Mouse (Mus musculus): ENCODE results near the gene Cdh3. TPM values are rescaled to one million over a fixed set of nuclear protein-coding genes. Genes with fewer than 3 reads are reported as not detected.
A peak's percentile ranks its signal among the peaks of the same experiment; 100 is the strongest.

Gene Cdh3
- polyA plus RNA-seq, 1 experiment from 2014 or later, result 8.1 TPM

DNA sequence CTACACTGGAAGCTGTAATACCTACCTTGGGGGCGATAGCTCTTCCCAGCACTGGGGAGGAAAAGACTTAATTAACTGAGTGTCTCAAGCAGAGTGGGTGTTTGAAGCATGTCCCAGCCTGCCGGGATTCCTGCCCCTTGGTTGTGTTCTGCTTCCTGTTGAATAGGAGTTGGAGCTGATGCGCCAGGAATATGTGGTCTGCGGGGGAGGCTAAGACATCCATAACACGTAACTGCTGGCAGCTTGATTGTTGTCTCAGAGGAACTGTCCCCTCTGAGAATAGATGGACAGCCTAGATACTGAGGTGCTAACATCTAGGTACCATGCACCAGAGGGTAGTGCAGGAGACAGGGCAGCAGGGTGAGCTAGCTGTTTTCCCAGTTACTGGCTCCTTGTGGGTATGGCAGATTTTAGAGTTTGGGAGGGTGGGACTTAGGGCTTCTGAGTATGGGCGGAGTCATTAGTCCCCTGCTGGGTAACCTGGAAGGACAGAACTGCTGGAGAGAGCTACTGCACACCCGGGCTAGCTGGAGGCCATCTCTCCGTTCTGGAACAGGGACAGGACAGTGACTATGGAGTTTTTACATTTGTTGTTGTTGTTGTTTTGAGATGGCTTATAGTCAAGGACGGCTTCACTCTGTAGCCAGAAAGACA lies 18.0 kb downstream of the Cdh3 start:
- WGBS, result 73% methylated on average over 9 of the region's 9 CpGs
- Histone ChIP-seq H3K9me3 (ENCODE audit: control insufficient read depth, low read length) (no peaks in the 10 kb centered on the region), H3K9ac (ENCODE audit: low read length) (no peak overlapping the region), H3K4me1 (replicated peaks; ENCODE audit: control insufficient read depth, insufficient read depth) (no peaks in the 10 kb centered on the region), H3K4me2 (replicated peaks; ENCODE audit: low read depth) (no peak overlapping the region), H3K36me3 (ENCODE audit: control insufficient read depth, insufficient read depth, low read length) (no peaks in the 10 kb centered on the region), H3K27me3 (ENCODE audit: control insufficient read depth, insufficient read depth, low read length) (no peaks in the 10 kb centered on the region), H3K27ac (replicated peaks) (no peak overlapping the region), H3K4me3 (ENCODE audit: low read depth, low read length) (no peak overlapping the region)
- no peak for TF ChIP-seq EP300 (optimal IDR thresholded peaks at IDR 0.05)
- no peak for TF ChIP-seq CTCF (IDR thresholded peaks at IDR 0.05; ENCODE audit: low read depth)
- DNase-seq (ENCODE audit: low spot score), result no peak
- no peak for ATAC-seq (ENCODE audit: low FRiP score, low TSS enrichment)

DNA sequence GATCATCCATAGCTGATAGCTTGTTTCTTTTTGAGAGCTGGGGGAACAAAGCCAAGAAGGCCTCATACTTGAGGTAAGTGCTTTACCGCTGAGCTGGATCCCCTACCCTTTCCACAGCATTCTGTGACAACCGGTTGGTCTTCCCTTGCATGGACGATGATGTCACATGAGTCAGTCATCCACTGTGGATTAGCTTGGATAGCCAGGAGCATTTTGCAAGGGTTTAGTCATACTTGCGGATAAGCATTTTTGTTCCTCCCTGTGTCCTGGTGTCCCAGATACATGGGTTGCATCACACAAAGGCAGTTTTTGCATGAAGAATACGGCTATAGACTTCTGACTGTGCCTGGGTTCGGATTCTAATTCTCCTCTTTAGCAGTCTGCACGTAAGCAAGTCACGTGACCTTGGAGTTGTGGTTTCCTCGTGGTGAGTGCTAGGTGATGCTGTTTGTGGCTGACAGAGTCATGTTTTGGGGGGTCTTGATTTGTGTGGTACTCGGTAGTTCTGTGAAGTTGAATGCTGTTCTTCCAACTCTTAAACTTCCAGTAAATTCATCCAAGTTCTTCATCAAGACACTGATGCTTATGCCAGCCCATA lies 19.3 kb downstream of the Cdh3 start:
- Histone ChIP-seq H3K27ac (replicated peaks) (no peak overlapping the region), H3K4me3 (ENCODE audit: low read depth, low read length) (no peak overlapping the region), H3K4me2 (replicated peaks; ENCODE audit: low read depth) (no peak overlapping the region), H3K27me3 (ENCODE audit: control insufficient read depth, insufficient read depth, low read length) (no peaks in the 10 kb centered on the region), H3K36me3 (ENCODE audit: control insufficient read depth, insufficient read depth, low read length) (no peaks in the 10 kb centered on the region), H3K9ac (ENCODE audit: low read length) (no peak overlapping the region), H3K4me1 (replicated peaks; ENCODE audit: control insufficient read depth, insufficient read depth) (no peaks in the 10 kb centered on the region), H3K9me3 (ENCODE audit: control insufficient read depth, low read length) (no peaks in the 10 kb centered on the region)
- WGBS, result 87% methylated on average over 10 of the region's 10 CpGs
- TF ChIP-seq EP300 (optimal IDR thresholded peaks at IDR 0.05), result no peak
- no peak for TF ChIP-seq CTCF (IDR thresholded peaks at IDR 0.05; ENCODE audit: low read depth)
- DNase-seq (ENCODE audit: low spot score) (no peak), ATAC-seq (ENCODE audit: low FRiP score, low TSS enrichment) (peak; percentile 24; the same call in 1 of the 2 replicates)

DNA sequence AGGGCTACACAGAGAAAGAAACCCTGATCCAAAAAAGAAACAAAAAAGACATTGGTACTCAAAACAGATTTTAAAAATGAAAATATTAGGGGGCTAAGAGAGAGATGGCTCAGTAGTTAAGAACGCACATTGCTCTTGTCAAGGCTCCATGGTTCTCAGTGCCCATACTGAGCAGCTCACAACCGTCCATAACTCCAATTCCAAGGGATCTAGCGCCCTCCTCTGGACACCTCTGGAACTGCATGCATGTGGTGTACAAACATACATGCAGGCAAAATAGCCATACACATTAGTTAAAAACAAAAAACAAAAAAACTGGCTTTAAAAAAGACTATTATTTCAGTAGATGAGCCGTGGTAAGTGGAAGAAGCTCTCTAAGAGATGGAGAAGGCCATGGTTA lies 19.9 kb downstream of the Cdh3 start:
- no peak for ATAC-seq (ENCODE audit: low FRiP score, low TSS enrichment)
- peak; percentile 33 for DNase-seq (ENCODE audit: low spot score)
- WGBS, result 78% methylated on average over 4 of the region's 4 CpGs

DNA sequence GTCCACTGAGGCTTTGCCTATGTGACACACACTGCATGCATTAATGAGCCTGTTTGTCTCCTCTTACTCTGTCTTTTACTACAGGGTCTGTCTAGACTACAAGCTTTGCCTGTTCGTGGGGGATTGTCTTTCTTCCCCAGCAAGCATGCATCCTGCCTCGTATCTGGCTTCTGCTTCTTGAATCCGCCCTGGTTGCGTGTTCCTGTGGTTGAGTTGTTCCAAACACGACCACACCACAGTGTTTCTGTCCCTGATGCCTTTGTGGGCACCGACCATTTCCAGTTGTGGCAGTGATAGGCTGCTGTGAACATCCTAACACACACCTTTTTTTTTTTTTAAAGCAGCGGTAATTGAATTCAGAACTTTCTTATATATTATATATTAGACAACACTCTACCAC lies 23.0 kb downstream of the Cdh3 start:
- peaks cover 6% of the 10 kb centered on the region; the same call in 1 of the 2 replicates for H3K36me3 ChIP-seq (ENCODE audit: control insufficient read depth, insufficient read depth, low read length)
- no peak overlapping the region for H3K4me3 ChIP-seq (ENCODE audit: low read depth, low read length)
- no peak overlapping the region for H3K27ac ChIP-seq (replicated peaks)
- 79% methylated on average over 7 of the region's 7 CpGs for WGBS
- no peaks in the 10 kb centered on the region for H3K9me3 ChIP-seq (ENCODE audit: control insufficient read depth, low read length)
- H3K4me1 ChIP-seq (replicated peaks; ENCODE audit: control insufficient read depth, insufficient read depth), result no peaks in the 10 kb centered on the region
- H3K9ac ChIP-seq (ENCODE audit: low read length), result no peak overlapping the region
- DNase-seq (ENCODE audit: low spot score), result no peak
- TF ChIP-seq CTCF (IDR thresholded peaks at IDR 0.05; ENCODE audit: low read depth) (no peak), EP300 (optimal IDR thresholded peaks at IDR 0.05) (no peak)
- no peak overlapping the region for H3K4me2 ChIP-seq (replicated peaks; ENCODE audit: low read depth)
- ATAC-seq (ENCODE audit: low FRiP score, low TSS enrichment), result no peak
- H3K27me3 ChIP-seq (ENCODE audit: control insufficient read depth, insufficient read depth, low read length), result no peaks in the 10 kb centered on the region

More for the DNA sequence above, 19.9 kb downstream of the Cdh3 start:
- H3K9ac ChIP-seq (ENCODE audit: low read length), result no peak overlapping the region
- TF ChIP-seq CTCF (IDR thresholded peaks at IDR 0.05; ENCODE audit: low read depth) (peak; percentile 75), EP300 (optimal IDR thresholded peaks at IDR 0.05) (no peak)
- no peaks in the 10 kb centered on the region for H3K27me3 ChIP-seq (ENCODE audit: control insufficient read depth, insufficient read depth, low read length)
- H3K4me2 ChIP-seq (replicated peaks; ENCODE audit: low read depth), result no peak overlapping the region
- H3K4me1 ChIP-seq (replicated peaks; ENCODE audit: control insufficient read depth, insufficient read depth), result no peaks in the 10 kb centered on the region
- no peak overlapping the region for H3K27ac ChIP-seq (replicated peaks)
- H3K4me3 ChIP-seq (ENCODE audit: low read depth, low read length), result no peak overlapping the region
- H3K9me3 ChIP-seq (ENCODE audit: control insufficient read depth, low read length), result no peaks in the 10 kb centered on the region
- no peaks in the 10 kb centered on the region for H3K36me3 ChIP-seq (ENCODE audit: control insufficient read depth, insufficient read depth, low read length)

DNA sequence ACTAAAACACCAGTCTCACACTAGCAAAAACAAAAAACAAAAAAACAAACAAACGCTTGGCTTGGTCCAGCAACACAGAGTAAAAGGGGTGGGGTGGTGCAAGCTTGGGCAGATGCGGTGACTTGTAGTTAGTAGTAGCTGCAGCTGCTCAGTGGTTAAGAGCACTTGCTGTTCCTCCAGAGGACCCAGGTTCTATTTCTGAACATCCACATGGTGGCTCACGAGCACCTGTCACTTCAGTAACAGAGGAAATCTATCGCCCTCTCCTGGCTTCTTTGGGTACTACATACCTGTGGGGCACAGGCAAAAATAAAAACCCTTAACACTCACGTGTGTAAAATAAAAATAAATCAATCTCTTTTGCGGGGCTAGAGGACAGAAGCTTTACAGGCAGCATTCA lies 23.8 kb downstream of the Cdh3 start:
- peak; percentile 93 for TF ChIP-seq CTCF (IDR thresholded peaks at IDR 0.05; ENCODE audit: low read depth)
- TF ChIP-seq EP300 (optimal IDR thresholded peaks at IDR 0.05), result no peak
- Histone ChIP-seq H3K4me2 (replicated peaks; ENCODE audit: low read depth) (no peak overlapping the region), H3K4me1 (replicated peaks; ENCODE audit: control insufficient read depth, insufficient read depth) (no peaks in the 10 kb centered on the region), H3K27me3 (ENCODE audit: control insufficient read depth, insufficient read depth, low read length) (no peaks in the 10 kb centered on the region), H3K27ac (replicated peaks) (no peak overlapping the region), H3K36me3 (ENCODE audit: control insufficient read depth, insufficient read depth, low read length) (peaks cover 6% of the 10 kb centered on the region; the same call in 1 of the 2 replicates), H3K4me3 (ENCODE audit: low read depth, low read length) (no peak overlapping the region), H3K9me3 (ENCODE audit: control insufficient read depth, low read length) (no peaks in the 10 kb centered on the region), H3K9ac (ENCODE audit: low read length) (no peak overlapping the region)
- WGBS, result 37% methylated on average over 6 of the region's 6 CpGs
- no peak for ATAC-seq (ENCODE audit: low FRiP score, low TSS enrichment)
- peak; percentile 68 for DNase-seq (ENCODE audit: low spot score)

DNA sequence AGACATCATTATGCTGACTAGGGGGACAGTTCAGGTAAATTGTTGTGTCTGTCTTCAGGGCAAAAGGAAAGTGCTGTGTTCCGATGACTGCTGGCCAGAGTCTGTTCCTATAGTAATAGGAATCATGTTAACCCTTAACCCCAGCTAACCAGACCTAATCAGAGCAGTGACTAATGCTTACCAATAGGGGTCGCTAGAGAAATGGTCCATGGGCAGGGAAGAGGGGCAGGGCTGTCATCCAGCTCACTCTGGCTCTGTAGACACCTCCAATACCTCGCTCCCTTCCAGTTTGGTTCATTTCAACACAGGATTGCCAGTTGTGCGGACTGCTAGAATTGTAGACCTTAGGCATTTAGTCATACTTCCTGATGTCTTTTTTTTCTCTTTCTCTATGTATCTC lies 24.8 kb downstream of the Cdh3 start:
- 69% methylated on average over 4 of the region's 4 CpGs for WGBS
- no peak overlapping the region for H3K27ac ChIP-seq (replicated peaks)
- no peak for ATAC-seq (ENCODE audit: low FRiP score, low TSS enrichment)
- TF ChIP-seq CTCF (IDR thresholded peaks at IDR 0.05; ENCODE audit: low read depth), result peak; percentile 70
- no peak for TF ChIP-seq EP300 (optimal IDR thresholded peaks at IDR 0.05)
- H3K36me3 ChIP-seq (ENCODE audit: control insufficient read depth, insufficient read depth, low read length), result peaks cover 6% of the 10 kb centered on the region; the same call in 1 of the 2 replicates
- H3K4me3 ChIP-seq (ENCODE audit: low read depth, low read length), result no peak overlapping the region
- no peaks in the 10 kb centered on the region for H3K9me3 ChIP-seq (ENCODE audit: control insufficient read depth, low read length)
- H3K27me3 ChIP-seq (ENCODE audit: control insufficient read depth, insufficient read depth, low read length), result no peaks in the 10 kb centered on the region
- no peaks in the 10 kb centered on the region for H3K4me1 ChIP-seq (replicated peaks; ENCODE audit: control insufficient read depth, insufficient read depth)
- no peak for DNase-seq (ENCODE audit: low spot score)
- no peak overlapping the region for H3K9ac ChIP-seq (ENCODE audit: low read length)
- no peak overlapping the region for H3K4me2 ChIP-seq (replicated peaks; ENCODE audit: low read depth)
